Mouse (Mus musculus) midbrain, embryonic 12.5 days (tissue): Measurements from ENCODE around the gene Psapl1. TPM values are rescaled to one million over a fixed set of nuclear protein-coding genes. Genes with fewer than 3 reads are reported as not detected.

Experiments
- ATAC-seq: fragments of 200-750 bp; cut with Nextera tagmentation; 2 replicates; pipeline ENCODE4 v1.8.0; 2017; ENCODE audit warnings: low read depth, moderate TSS enrichment, moderate library complexity; ENCODE audit not compliant: low FRiP score
- H3K27ac ChIP-seq: fragments of 300-500 bp; sonication (generic); replicated peaks from 2 replicates; pipeline ENCODE4 v1.5.1; 2016; ENCODE audit warnings: mild to moderate bottlenecking
- H3K27me3 ChIP-seq: fragments of 300-500 bp; sonication (generic); 2 replicates; pipeline ENCODE4 v1.6.1; 2016; ENCODE audit warnings: mild to moderate bottlenecking
- H3K36me3 ChIP-seq: fragments of 300-500 bp; sonication (generic); 2 replicates; pipeline ENCODE4 v1.6.1; 2016
- H3K4me1 ChIP-seq: fragments of 300-500 bp; sonication (generic); 2 replicates; pipeline ENCODE4 v1.6.1; 2016
- H3K4me2 ChIP-seq: fragments of 300-500 bp; sonication (generic); replicated peaks from 2 replicates; pipeline ENCODE4 v1.6.1; 2016; ENCODE audit warnings: mild to moderate bottlenecking, moderate library complexity
- H3K4me3 ChIP-seq: fragments of 300-500 bp; sonication (generic); 2 replicates; pipeline ENCODE4 v1.5.1; 2016; ENCODE audit warnings: mild to moderate bottlenecking
- H3K9ac ChIP-seq: fragments of 300-500 bp; sonication (generic); replicated peaks from 2 replicates; pipeline ENCODE4 v1.6.1; 2016; ENCODE audit warnings: mild to moderate bottlenecking, moderate library complexity
- H3K9me3 ChIP-seq: fragments of 300-500 bp; sonication (generic); 2 replicates; pipeline ENCODE4 v1.6.1; 2016; ENCODE audit warnings: mild to moderate bottlenecking
- WGBS: fragments of 180-500 bp; shearing (Covaris S2); methylation state at CpG from one replicate; pipeline ENCODE4 v1.1.7; 2016; 5-methylcytosine and 5-hydroxymethylcytosine counted together
- polyA plus RNA-seq: library from polyadenylated mRNA; unstranded; fragments of >200 nt; fragmentation: Nextera tagmentation; extraction: Ambion mirVana; gene quantifications from 2 replicates; pipeline ENCODE4 v1.2.1, GENCODE M21; 2016

Gene Psapl1
- polyA plus RNA-seq, 1 experiment from 2014 or later: 0.15 TPM

GRCm38 (mm10) chr5:36182326-36182725 is 21.5 kb upstream of the Psapl1 start:
- H3K27me3 ChIP-seq: no peaks in the 10 kb centered on the region
- no peaks in the 10 kb centered on the region for H3K9me3 ChIP-seq
- H3K4me1 ChIP-seq: no peaks in the 10 kb centered on the region
- WGBS: 87% methylated on average over 7 of the region's 7 CpGs
- no peak for ATAC-seq
- H3K36me3 ChIP-seq: no peaks in the 10 kb centered on the region
- H3K9ac ChIP-seq: no peak overlapping the region
- no peak overlapping the region for H3K27ac ChIP-seq
- H3K4me2 ChIP-seq: no peak overlapping the region
- H3K4me3 ChIP-seq: no peak overlapping the region

- no peak overlapping the region for H3K4me3 ChIP-seq
- H3K27me3 ChIP-seq: peaks cover 3% of the 10 kb centered on the region; the same call in 1 of the 2 replicates
- peaks cover 15% of the 10 kb centered on the region; the same call in 1 of the 2 replicates for H3K4me1 ChIP-seq
- no peaks in the 10 kb centered on the region for H3K36me3 ChIP-seq
- no peak for ATAC-seq
- no peaks in the 10 kb centered on the region for H3K9me3 ChIP-seq
- no peak overlapping the region for H3K27ac ChIP-seq
- H3K9ac ChIP-seq: no peak overlapping the region
- H3K4me2 ChIP-seq: no peak overlapping the region
- WGBS: 69% methylated on average over 8 of the region's 8 CpGs
Observed at GRCm38 (mm10) chr5:36186294-36187053, 17.3 kb upstream of the Psapl1 start.

- H3K36me3 ChIP-seq: no peaks in the 10 kb centered on the region
- H3K9me3 ChIP-seq: no peaks in the 10 kb centered on the region
- H3K27ac ChIP-seq: no peak overlapping the region
- H3K27me3 ChIP-seq: peaks cover 3% of the 10 kb centered on the region; the same call in 1 of the 2 replicates
- no peak overlapping the region for H3K9ac ChIP-seq
- H3K4me2 ChIP-seq: no peak overlapping the region
- no peak for ATAC-seq
- H3K4me3 ChIP-seq: no peak overlapping the region
- WGBS: 94% methylated on average over 4 of the region's 4 CpGs
- peaks cover 15% of the 10 kb centered on the region; the same call in 1 of the 2 replicates for H3K4me1 ChIP-seq
Observed at GRCm38 (mm10) chr5:36188310-36188709, 15.5 kb upstream of the Psapl1 start.

- Histone ChIP-seq H3K4me2 (no peak overlapping the region), H3K4me3 (no peak overlapping the region), H3K36me3 (no peaks in the 10 kb centered on the region), H3K27me3 (peaks cover 3% of the 10 kb centered on the region; the same call in 1 of the 2 replicates), H3K4me1 (peaks cover 25% of the 10 kb centered on the region), H3K27ac (no peak overlapping the region), H3K9me3 (no peaks in the 10 kb centered on the region), H3K9ac (no peak overlapping the region)
- WGBS: 93% methylated on average over 4 of the region's 4 CpGs
- ATAC-seq: no peak
Observed at GRCm38 (mm10) chr5:36191285-36191684, 12.5 kb upstream of the Psapl1 start.

- 87% methylated on average over 3 of the region's 3 CpGs for WGBS
Observed at GRCm38 (mm10) chr5:36191876-36192275, 11.9 kb upstream of the Psapl1 start.

GRCm38 (mm10) chr5:36192677-36193076 is 11.1 kb upstream of the Psapl1 start:
- Histone ChIP-seq H3K27ac (no peak overlapping the region), H3K27me3 (peaks cover 3% of the 10 kb centered on the region; the same call in 1 of the 2 replicates), H3K9ac (no peak overlapping the region), H3K4me3 (no peak overlapping the region), H3K4me2 (no peak overlapping the region), H3K9me3 (no peaks in the 10 kb centered on the region), H3K36me3 (no peaks in the 10 kb centered on the region), H3K4me1 (peaks cover 24% of the 10 kb centered on the region)
- WGBS: 82% methylated on average over 2 of the region's 2 CpGs
- ATAC-seq: no peak

More at GRCm38 (mm10) chr5:36191876-36192275, 11.9 kb upstream of the Psapl1 start:
- Histone ChIP-seq H3K27ac (no peak overlapping the region), H3K4me3 (no peak overlapping the region), H3K4me1 (peaks cover 25% of the 10 kb centered on the region), H3K9ac (no peak overlapping the region), H3K9me3 (no peaks in the 10 kb centered on the region), H3K4me2 (no peak overlapping the region), H3K36me3 (no peaks in the 10 kb centered on the region), H3K27me3 (peaks cover 3% of the 10 kb centered on the region; the same call in 1 of the 2 replicates)
- ATAC-seq: no peak

- 37% methylated on average over 4 of the region's 4 CpGs for WGBS
- Histone ChIP-seq H3K4me2 (no peak overlapping the region), H3K4me1 (peaks cover 22% of the 10 kb centered on the region), H3K27me3 (0 out of 2 replicates have a peak, but pooled peaks cover 3% of the 10 kb centered on the region), H3K27ac (no peak overlapping the region), H3K36me3 (no peaks in the 10 kb centered on the region), H3K9me3 (no peaks in the 10 kb centered on the region), H3K4me3 (no peak overlapping the region), H3K9ac (no peak overlapping the region)
- 0 out of 2 replicates have a peak, but pooled peaks have one; percentile 32 for ATAC-seq
Observed at GRCm38 (mm10) chr5:36194631-36195030, 9.2 kb upstream of the Psapl1 start.

- Histone ChIP-seq H3K9ac (no peak overlapping the region), H3K27me3 (no peaks in the 10 kb centered on the region), H3K27ac (no peak overlapping the region), H3K9me3 (no peaks in the 10 kb centered on the region), H3K4me2 (no peak overlapping the region), H3K36me3 (no peaks in the 10 kb centered on the region), H3K4me3 (no peak overlapping the region), H3K4me1 (peaks cover 15% of the 10 kb centered on the region)
- 90% methylated on average over 4 of the region's 4 CpGs for WGBS
- ATAC-seq: no peak
Observed at GRCm38 (mm10) chr5:36195436-36195835, 8.4 kb upstream of the Psapl1 start.

GRCm38 (mm10) chr5:36199519-36199918 is 4.3 kb upstream of the Psapl1 start:
- Histone ChIP-seq H3K4me2 (no peak overlapping the region), H3K9me3 (no peaks in the 10 kb centered on the region), H3K27ac (no peak overlapping the region), H3K4me3 (no peak overlapping the region), H3K4me1 (peaks cover 6% of the 10 kb centered on the region), H3K27me3 (no peaks in the 10 kb centered on the region), H3K9ac (no peak overlapping the region), H3K36me3 (no peaks in the 10 kb centered on the region)
- ATAC-seq: no peak
- WGBS: 85% methylated on average over 1 of the region's 1 CpGs

- Histone ChIP-seq H3K4me2 (no peak overlapping the region), H3K27me3 (no peaks in the 10 kb centered on the region), H3K27ac (no peak overlapping the region), H3K4me3 (no peak overlapping the region), H3K36me3 (no peaks in the 10 kb centered on the region), H3K9ac (no peak overlapping the region), H3K9me3 (no peaks in the 10 kb centered on the region), H3K4me1 (no peaks in the 10 kb centered on the region)
- no peak for ATAC-seq
- 85% methylated on average over 5 of the region's 5 CpGs for WGBS
Observed at GRCm38 (mm10) chr5:36202781-36203180, 1.0 kb upstream of the Psapl1 start.

GRCm38 (mm10) chr5:36203421-36203820 is 400 bp upstream of the Psapl1 start:
- Histone ChIP-seq H3K36me3 (no peaks in the 10 kb centered on the region), H3K27ac (no peak overlapping the region), H3K9ac (no peak overlapping the region), H3K4me3 (no peak overlapping the region), H3K9me3 (no peaks in the 10 kb centered on the region), H3K4me1 (no peaks in the 10 kb centered on the region), H3K27me3 (no peaks in the 10 kb centered on the region), H3K4me2 (no peak overlapping the region)
- 88% methylated on average over 5 of the region's 5 CpGs for WGBS
- ATAC-seq: no peak

- no peak overlapping the region for H3K9ac ChIP-seq
- no peak for ATAC-seq
- no peaks in the 10 kb centered on the region for H3K9me3 ChIP-seq
- H3K27ac ChIP-seq: no peak overlapping the region
- WGBS: 93% methylated on average over 11 of the region's 11 CpGs
- H3K36me3 ChIP-seq: no peaks in the 10 kb centered on the region
- no peaks in the 10 kb centered on the region for H3K4me1 ChIP-seq
- no peak overlapping the region for H3K4me3 ChIP-seq
- H3K4me2 ChIP-seq: no peak overlapping the region
- H3K27me3 ChIP-seq: no peaks in the 10 kb centered on the region
Observed at GRCm38 (mm10) chr5:36205397-36205796, 1.6 kb downstream of the Psapl1 start.
